Mouse (Mus musculus): ENCODE measurements around the gene Cers3. TPM values are rescaled to one million over a fixed set of nuclear protein-coding genes. Genes with fewer than 3 reads are reported as not detected.

The Cers3 gene
- total and polyA plus RNA-seq, 3 experiments, result 0.09 to 0.12 TPM; not detected in 1

DNA sequence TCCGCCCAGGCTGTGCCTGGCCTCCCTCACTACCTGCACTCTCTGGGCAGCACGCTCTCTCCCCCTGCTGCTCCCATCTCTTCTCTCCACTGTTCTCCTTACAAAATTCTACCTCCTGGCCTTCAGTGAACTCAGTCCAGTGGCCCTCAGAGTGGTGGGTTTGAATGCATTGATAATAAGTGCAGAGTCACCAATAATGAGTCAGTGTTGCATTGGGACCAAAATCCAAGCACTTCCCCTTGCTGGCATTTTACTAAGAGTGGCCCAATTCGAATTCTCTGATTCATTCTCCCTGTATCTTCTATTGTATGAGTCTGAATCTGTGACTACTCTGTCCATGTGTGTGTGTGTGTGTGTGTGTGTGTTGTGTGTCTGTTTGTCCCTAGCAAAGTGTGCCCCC, 63.5 kb downstream of the Cers3 start:
- H3K27me3 ChIP-seq (ENCODE audit: control insufficient read depth, insufficient read depth, low read length), result no peaks in the 10 kb centered on the region
- TF ChIP-seq CTCF (IDR thresholded peaks at IDR 0.05), result no peak
- TF ChIP-seq POLR2A (IDR thresholded peaks at IDR 0.05; ENCODE audit: insufficient read depth, low read depth, low read length), result no peak
- H3K9ac ChIP-seq (ENCODE audit: low read depth, low read length), result no peak overlapping the region
- DNase-seq, result no peak
- no peak overlapping the region for H3K4me3 ChIP-seq
- intact Hi-C loops (cut with DNase I), result no loop called here
- no peak overlapping the region for H3K27ac ChIP-seq
- no peaks in the 10 kb centered on the region for H3K79me2 ChIP-seq (replicated peaks; ENCODE audit: control insufficient read depth, insufficient read depth, low read length)
- H3K4me1 ChIP-seq (ENCODE audit: control insufficient read depth, insufficient read depth, low read length), result no peaks in the 10 kb centered on the region
- no peaks in the 10 kb centered on the region for H3K36me3 ChIP-seq (ENCODE audit: control insufficient read depth, insufficient read depth, low read length)
- WGBS, result 62% methylated on average over 3 of the region's 3 CpGs

DNA sequence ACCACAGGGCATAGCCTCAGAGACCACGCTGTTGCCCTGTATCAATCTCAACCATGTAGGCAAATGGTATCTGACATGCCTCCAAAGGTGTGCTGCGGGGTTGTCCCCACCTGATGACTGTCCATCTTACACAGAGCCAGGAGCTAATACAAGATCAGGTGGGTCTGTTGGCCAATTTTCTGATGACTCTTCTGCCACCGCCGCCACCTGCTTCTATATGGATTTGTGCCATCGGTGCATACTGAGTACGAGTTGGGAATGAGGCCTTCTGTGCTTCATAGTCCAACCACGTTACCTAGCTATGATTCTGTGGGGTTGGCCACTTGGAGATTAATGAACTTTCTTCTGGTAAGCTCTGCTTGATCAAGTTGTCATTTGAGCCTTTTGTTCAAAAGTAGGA, 67.1 kb downstream of the Cers3 start:
- Histone ChIP-seq H3K9ac (ENCODE audit: low read depth, low read length) (no peak overlapping the region), H3K4me1 (ENCODE audit: control insufficient read depth, insufficient read depth, low read length) (peaks cover under 1% of the 10 kb centered on the region; the same call in 1 of the 2 replicates), H3K36me3 (ENCODE audit: control insufficient read depth, insufficient read depth, low read length) (no peaks in the 10 kb centered on the region), H3K27ac (no peak overlapping the region), H3K79me2 (replicated peaks; ENCODE audit: control insufficient read depth, insufficient read depth, low read length) (no peaks in the 10 kb centered on the region), H3K4me3 (no peak overlapping the region), H3K27me3 (ENCODE audit: control insufficient read depth, insufficient read depth, low read length) (no peaks in the 10 kb centered on the region)
- TF ChIP-seq POLR2A (IDR thresholded peaks at IDR 0.05; ENCODE audit: insufficient read depth, low read depth, low read length) (no peak), CTCF (IDR thresholded peaks at IDR 0.05) (no peak), EP300 (IDR thresholded peaks at IDR 0.05; ENCODE audit: insufficient read depth, low read depth, low read length) (no peak)
- WGBS, result 95% methylated on average over 7 of the region's 7 CpGs
- DNase-seq, result no peak
- intact Hi-C loops (cut with DNase I), result no loop called here

DNA sequence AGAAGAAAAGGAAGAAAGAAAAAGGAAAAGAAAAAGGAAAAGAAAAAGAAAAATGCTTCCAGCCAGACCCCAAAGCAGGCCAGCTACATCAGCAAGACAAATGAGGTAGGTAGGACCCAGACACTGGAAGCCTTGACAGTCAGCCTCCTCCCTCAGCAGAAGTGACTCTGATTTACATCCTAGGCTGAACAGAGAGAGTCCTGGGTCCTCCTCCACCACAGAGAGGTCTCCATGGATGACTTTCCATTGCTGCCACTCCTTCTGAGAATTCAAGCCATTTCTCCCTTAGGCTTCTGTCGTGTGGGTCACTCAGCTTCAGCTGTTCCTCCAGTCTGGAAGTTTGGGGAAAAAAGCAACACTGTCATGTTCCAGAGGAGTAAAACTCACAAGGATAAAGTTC, 68.0 kb downstream of the Cers3 start:
- intact Hi-C loops (cut with DNase I), result no loop called here
- H3K9ac ChIP-seq (ENCODE audit: low read depth, low read length), result no peak overlapping the region
- WGBS, result 65% methylated on average over 1 of the region's 1 CpGs
- no peak for DNase-seq
- TF ChIP-seq CTCF (IDR thresholded peaks at IDR 0.05) (no peak), EP300 (IDR thresholded peaks at IDR 0.05; ENCODE audit: insufficient read depth, low read depth, low read length) (no peak), POLR2A (IDR thresholded peaks at IDR 0.05; ENCODE audit: insufficient read depth, low read depth, low read length) (no peak)
- no peaks in the 10 kb centered on the region for H3K79me2 ChIP-seq (replicated peaks; ENCODE audit: control insufficient read depth, insufficient read depth, low read length)
- no peaks in the 10 kb centered on the region for H3K27me3 ChIP-seq (ENCODE audit: control insufficient read depth, insufficient read depth, low read length)
- no peak overlapping the region for H3K27ac ChIP-seq
- no peak overlapping the region for H3K4me3 ChIP-seq
- peaks cover 1% of the 10 kb centered on the region; the same call in 1 of the 2 replicates for H3K4me1 ChIP-seq (ENCODE audit: control insufficient read depth, insufficient read depth, low read length)
- no peaks in the 10 kb centered on the region for H3K36me3 ChIP-seq (ENCODE audit: control insufficient read depth, insufficient read depth, low read length)

DNA sequence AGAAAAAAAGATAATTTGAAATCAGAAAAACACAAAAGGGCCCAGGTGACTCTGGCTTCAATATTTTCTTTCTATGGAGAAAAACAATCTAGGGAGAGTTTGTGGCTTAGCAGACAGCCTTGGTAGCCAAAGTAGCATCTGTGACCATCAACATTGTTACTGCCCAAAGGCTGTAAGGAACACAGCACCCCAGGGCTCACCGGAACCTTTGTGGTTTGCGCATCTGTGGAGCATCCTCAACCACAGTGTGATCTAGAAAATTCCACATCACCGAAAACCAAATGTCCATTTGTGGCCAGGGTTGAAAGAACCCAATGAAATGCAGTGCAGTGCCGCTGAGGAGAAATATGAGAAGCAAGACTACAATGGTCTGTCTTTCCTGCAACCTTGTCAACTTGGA, 69.0 kb downstream of the Cers3 start:
- no peak for TF ChIP-seq POLR2A (IDR thresholded peaks at IDR 0.05; ENCODE audit: insufficient read depth, low read depth, low read length)
- TF ChIP-seq EP300 (IDR thresholded peaks at IDR 0.05; ENCODE audit: insufficient read depth, low read depth, low read length), result no peak
- TF ChIP-seq CTCF (IDR thresholded peaks at IDR 0.05), result no peak
- 91% methylated on average over 4 of the region's 4 CpGs for WGBS
- intact Hi-C loops (cut with DNase I), result no loop called here
- no peak overlapping the region for H3K4me3 ChIP-seq
- no peak for DNase-seq
- H3K9ac ChIP-seq (ENCODE audit: low read depth, low read length), result no peak overlapping the region
- H3K79me2 ChIP-seq (replicated peaks; ENCODE audit: control insufficient read depth, insufficient read depth, low read length), result no peaks in the 10 kb centered on the region
- H3K27ac ChIP-seq, result no peak overlapping the region
- H3K36me3 ChIP-seq (ENCODE audit: control insufficient read depth, insufficient read depth, low read length), result no peaks in the 10 kb centered on the region
- H3K4me1 ChIP-seq (ENCODE audit: control insufficient read depth, insufficient read depth, low read length), result peaks cover 1% of the 10 kb centered on the region; the same call in 1 of the 2 replicates
- no peaks in the 10 kb centered on the region for H3K27me3 ChIP-seq (ENCODE audit: control insufficient read depth, insufficient read depth, low read length)

DNA sequence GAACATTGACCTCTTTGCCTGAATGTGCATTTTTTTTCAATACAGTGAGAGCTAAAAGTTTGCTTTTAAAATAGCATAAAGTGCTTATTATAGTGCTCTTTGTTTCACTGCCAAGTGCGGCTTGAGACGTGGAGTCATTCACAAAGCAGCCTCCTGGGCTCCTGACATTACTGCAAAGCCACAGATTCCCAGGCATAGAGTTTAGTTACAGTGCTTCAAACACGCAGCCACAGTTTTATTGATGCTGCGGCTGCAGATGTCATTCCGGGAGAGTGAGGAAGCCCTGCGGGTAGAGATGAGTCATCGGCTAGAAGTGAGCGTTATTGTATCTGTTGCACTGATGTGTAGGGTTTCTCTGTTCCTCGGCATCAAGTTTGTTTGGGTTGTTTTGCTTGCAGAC, 69.4 kb downstream of the Cers3 start:
- TF ChIP-seq CTCF (IDR thresholded peaks at IDR 0.05) (no peak), EP300 (IDR thresholded peaks at IDR 0.05; ENCODE audit: insufficient read depth, low read depth, low read length) (no peak), POLR2A (IDR thresholded peaks at IDR 0.05; ENCODE audit: insufficient read depth, low read depth, low read length) (no peak)
- Histone ChIP-seq H3K4me3 (no peak overlapping the region), H3K36me3 (ENCODE audit: control insufficient read depth, insufficient read depth, low read length) (no peaks in the 10 kb centered on the region), H3K27me3 (ENCODE audit: control insufficient read depth, insufficient read depth, low read length) (no peaks in the 10 kb centered on the region), H3K9ac (ENCODE audit: low read depth, low read length) (no peak overlapping the region), H3K27ac (no peak overlapping the region), H3K4me1 (ENCODE audit: control insufficient read depth, insufficient read depth, low read length) (peaks cover 1% of the 10 kb centered on the region; the same call in 1 of the 2 replicates), H3K79me2 (replicated peaks; ENCODE audit: control insufficient read depth, insufficient read depth, low read length) (no peaks in the 10 kb centered on the region)
- WGBS, result 44% methylated on average over 9 of the region's 9 CpGs
- intact Hi-C loops (cut with DNase I), result no loop called here
- DNase-seq, result no peak

DNA sequence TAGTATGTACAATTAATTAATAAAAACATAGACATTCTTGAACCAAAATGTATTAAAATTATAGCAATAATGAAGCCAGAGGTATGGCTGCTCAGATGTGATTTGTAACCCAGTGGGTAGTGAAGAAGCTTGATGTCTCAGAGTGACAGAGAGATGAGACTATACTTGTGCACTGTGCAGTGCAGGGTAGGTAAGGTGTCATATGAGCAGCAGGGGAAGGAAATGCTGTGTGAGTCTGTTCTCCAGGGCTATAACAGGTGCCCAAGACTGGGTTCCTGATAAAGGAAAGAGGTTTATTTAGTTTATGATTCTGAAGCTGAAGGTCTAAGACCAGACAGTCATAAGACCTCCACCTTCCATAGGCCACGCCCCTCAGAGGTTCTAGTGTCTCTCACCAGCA, 69.9 kb downstream of the Cers3 start:
- no peaks in the 10 kb centered on the region for H3K79me2 ChIP-seq (replicated peaks; ENCODE audit: control insufficient read depth, insufficient read depth, low read length)
- H3K4me3 ChIP-seq, result no peak overlapping the region
- H3K27ac ChIP-seq, result no peak overlapping the region
- H3K9ac ChIP-seq (ENCODE audit: low read depth, low read length), result no peak overlapping the region
- TF ChIP-seq EP300 (IDR thresholded peaks at IDR 0.05; ENCODE audit: insufficient read depth, low read depth, low read length) (no peak), POLR2A (IDR thresholded peaks at IDR 0.05; ENCODE audit: insufficient read depth, low read depth, low read length) (no peak), CTCF (IDR thresholded peaks at IDR 0.05) (no peak)
- H3K36me3 ChIP-seq (ENCODE audit: control insufficient read depth, insufficient read depth, low read length), result no peaks in the 10 kb centered on the region
- no peak for DNase-seq
- H3K4me1 ChIP-seq (ENCODE audit: control insufficient read depth, insufficient read depth, low read length), result peaks cover 1% of the 10 kb centered on the region; the same call in 1 of the 2 replicates
- intact Hi-C loops (cut with DNase I), result no loop called here
- no peaks in the 10 kb centered on the region for H3K27me3 ChIP-seq (ENCODE audit: control insufficient read depth, insufficient read depth, low read length)
- WGBS, result 72% methylated on average over 1 of the region's 1 CpGs

Measured in heart, adult 2 months (tissue).